Mouse (Mus musculus): ENCODE measurements around the gene Srd5a3.

DNA sequence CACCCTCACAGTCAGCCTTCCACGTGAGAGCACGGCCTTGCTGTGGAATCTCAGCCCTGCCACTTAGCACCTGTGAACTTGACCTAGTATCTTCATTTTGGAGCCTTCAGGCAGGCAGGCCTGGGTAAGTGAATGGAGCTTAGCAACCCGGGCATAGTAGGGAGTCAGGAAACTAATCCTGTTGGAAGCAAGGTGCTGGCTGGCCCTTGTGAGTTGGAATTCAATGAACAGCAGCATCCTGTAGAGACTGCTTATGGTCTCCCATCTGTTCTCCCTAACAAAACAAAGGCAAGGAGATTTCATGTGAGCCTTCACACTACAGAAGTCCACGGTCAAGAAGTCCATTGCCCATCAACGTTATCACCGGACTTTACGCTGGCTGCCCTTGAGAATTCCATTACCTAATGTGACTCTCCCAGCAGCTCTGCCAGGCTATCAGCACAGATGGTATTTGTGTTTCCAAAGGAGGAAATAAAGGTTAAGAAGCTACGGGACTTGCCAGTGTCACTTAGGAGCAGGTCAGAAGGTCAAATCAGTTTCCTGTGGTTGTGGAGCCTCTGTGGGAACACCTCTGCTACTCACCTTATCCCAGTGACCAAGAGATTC lies 24.5 kb upstream of the Srd5a3 start:
- TF ChIP-seq POLR2A (IDR thresholded peaks at IDR 0.05; ENCODE audit: low read depth, low read length) (no peak), CTCF (conservative IDR thresholded peaks at IDR 0.05; ENCODE audit: insufficient read depth, insufficient read length, low read depth, low read length) (no peak)

Measured in kidney, adult 2 months (tissue).